Mouse (Mus musculus) layer of hippocampus, adult 11-12 months (tissue): ENCODE measurements around the gene Zcchc10.
"Not testable (repeated sequence)": the region's sequence is repeated elsewhere in the genome, so short reads cannot be mapped to it uniquely, and the experiment has no call there.

ENCODE experiments used
- DNase-seq: peaks from one replicate; pipeline ENCODE4 v3.0.0; 2022; ENCODE audit warnings: low spot score

Zcchc10 gene

DNA sequence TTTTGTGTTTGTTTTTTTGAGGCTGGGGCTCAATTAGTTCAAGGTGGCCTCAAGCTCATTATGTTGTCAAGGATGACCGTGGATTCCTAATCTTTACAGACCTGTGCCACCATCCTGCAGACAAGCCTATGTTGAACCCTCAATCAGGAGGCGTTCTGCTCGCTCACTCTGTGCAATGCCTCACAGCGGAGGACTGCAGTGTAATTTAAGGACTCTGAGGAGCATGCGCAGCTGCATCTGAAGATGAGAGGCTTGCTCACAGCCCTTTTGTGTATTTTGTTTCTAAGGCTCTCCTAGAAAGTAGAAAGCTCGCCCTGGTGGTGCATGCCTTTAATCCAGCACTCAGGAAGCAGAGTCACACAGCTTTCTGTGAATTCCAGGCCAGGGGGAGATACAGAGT lies 7.5 kb upstream of the Zcchc10 start:
- no peak for DNase-seq

DNA sequence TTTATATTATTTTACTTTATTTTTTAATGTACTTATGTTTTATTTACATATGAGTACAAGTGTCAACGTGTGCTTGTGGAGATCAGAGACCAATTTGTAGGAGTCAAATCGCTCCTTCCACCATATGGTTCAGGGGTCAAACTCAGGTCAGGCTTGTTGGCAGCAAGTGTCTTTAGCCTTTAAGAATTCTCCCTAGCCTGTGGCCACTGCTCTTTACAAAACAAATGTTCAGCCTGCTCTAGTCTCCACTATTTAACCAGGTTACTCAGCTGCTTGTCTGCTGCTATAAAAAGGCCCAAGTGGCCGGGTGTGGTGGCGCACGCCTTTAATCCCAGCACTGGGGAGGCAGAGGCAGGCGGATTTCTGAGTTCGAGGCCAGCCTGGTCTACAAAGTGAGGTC lies 6.4 kb upstream of the Zcchc10 start:
- no peak for DNase-seq

DNA sequence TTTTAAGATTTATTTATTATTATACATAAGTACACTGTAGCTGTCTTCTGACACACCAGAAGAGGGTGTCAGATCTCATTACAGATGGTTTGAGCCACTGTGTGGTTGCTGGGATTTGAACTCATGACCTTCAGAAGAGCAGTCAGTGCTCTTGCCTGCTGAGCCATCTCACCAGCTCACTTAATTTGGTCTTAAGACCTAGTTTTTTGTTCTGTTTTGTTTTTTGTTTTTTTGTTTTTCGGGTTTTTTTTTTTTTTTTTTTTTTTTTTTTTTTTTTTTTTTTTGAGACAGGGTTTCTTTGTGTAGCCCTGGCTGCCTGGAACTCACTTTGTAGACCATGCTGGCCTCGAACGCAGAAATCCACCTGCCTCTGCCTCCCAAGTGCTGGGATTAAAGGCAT lies 5.9 kb upstream of the Zcchc10 start:
- DNase-seq, result not testable (repeated sequence)

DNA sequence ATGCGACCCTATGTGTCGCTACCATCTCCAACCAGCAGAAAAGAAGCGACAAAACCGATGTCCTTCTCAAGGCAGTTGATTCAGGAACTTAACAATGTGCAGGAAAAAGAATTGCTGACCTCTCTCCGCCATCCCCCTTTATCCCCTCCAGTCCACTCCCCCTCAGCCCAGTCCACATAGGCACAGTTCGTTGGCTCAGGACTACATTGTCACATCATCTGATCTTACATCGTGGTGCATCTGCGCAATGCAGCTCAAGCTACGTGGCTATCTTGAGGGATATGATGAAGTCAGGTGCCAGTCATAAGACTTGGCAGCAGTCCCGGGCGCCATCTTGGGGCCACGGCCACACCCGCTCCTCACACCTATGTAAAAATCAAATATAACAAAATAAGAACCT lies 4.6 kb upstream of the Zcchc10 start:
- DNase-seq, result not testable (repeated sequence)

DNA sequence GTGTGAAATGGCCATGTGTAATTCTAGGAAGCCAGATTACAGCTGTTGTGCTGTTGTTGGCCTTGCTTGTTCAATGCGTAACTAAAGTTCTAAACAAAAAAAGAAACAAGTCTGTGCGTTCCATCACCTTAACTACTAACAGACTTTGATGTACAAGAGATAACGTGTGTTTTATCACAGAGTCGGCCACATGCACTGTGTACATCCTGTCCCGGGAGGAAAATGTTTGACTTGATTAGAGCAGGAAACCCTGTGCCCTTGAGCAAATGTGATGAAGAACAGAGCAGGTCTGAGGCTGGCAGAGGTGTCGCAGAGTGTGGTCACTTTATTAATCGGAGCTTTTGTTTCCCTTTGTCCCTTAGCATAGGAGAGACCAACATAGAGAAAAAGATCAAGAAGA lies 5.8 kb downstream of the Zcchc10 start:
- no peak for DNase-seq

DNA sequence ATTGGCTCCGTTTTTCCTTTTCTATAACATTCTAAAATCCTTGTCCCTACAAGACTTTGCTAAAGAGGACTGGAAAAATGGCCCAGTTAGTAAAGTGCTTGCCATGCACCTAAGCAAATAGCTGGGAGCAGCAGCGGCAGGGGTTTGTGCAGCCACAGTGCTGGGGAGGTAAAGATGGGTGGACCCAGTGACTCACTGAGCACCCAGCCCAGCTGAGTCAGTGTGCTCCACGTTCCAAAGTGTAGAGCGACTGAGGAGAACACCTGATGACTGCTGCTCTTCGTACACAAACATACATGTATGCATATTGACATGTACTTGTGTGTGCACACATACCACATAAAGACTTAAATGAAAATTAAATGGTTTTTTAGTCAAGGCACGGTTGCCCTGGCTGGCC lies 6.6 kb downstream of the Zcchc10 start:
- DNase-seq, result no peak

DNA sequence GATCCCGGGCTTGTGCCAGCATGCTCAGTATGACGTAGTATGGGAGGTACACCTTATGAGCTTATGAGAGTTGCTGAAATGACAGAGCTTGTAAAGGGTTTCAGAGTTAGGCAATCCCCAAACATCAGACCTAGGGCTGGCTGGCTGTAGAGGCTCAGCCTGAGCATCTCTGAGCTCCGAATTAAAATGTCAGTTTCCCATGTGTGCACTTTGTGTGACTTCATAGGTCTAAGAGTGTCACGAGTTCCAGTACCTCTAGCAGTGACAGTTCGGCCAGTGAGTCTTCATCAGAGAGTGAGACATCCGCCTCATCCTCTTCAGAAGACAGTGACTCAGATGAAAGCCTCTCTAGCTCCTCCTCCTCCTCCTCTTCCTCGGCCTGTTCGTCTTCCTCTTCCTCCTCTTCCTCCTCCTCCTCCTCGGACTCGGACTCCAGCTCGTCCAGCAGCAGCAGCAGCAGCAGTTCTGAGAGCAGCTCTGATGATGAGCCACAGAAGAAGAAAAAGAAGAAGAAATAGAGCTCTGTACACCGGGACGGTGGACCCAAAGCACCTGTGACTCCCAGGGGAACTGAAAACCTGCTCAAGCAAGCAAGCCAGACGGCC lies 7.7 kb downstream of the Zcchc10 start:
- DNase-seq, result no peak

DNA sequence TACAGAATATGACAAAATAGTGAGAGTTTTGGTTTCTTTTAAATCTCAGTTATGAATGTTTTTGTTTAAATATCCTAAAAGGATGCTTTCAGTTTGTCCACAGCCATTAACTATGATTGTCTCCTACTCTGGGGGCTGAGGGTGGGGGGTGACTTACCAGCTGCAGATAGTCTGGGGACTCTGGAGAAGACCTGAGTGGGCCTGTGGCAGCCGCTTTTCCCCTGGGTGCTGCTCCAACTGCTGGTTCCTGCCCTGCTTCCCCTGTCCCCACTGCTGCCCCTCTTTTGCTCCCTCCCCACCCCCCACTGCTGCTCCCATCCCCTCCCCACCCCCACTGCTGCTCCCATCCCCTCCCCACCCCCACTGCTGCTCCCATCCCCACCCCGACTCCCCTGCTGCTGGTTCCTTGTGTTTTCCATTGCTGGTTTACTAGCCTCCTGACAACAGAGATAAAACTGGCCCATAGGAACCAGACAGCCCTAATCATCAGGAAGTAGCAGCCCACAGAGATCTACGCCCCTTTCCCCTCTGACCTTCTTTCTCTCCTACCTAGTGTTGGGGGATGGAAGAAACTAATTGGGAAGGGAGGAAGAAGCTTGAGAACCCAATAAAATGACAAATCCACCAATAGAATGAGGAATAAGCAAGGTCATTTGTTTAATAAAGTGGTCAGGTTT lies 11.2 kb downstream of the Zcchc10 start:
- no peak for DNase-seq

DNA sequence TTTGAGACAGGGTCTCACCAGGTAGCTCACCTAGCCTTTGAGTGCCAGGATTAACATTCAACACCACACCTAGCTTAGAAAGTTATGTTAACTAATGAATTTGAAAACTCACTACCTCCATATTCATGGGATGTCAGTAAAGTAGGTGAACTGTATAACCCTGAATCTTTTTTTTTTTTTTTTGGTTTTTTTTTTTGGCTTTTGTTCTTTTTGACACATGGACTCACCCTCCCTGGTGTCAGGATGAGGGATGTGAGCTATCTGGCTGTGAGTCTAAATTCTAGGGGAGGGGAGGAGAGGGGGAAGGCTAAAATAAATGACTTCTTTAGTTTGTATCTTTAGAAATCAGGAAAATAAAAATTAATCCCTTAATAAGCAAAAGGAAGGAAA lies 11.7 kb downstream of the Zcchc10 start:
- no peak for DNase-seq

DNA sequence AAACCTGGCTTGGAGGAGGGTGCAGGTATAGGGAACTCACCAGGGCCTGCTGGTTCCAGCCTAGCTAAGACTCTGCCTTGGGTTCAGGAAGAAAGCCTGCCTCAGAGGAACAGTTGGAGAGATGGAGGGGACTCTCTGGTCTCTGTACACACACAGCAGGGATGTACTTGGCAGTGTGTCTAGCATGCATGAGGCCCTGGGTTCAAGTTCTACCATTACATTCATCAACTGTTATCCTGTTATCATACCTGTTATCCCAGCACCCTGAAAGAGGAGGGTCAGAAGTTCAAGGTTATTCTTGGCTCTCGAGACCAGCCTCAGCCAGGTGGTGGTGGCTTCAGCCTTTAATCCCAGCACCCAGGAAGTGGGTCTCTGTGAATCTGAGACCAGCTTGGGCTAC lies 12.4 kb downstream of the Zcchc10 start:
- no peak for DNase-seq

DNA sequence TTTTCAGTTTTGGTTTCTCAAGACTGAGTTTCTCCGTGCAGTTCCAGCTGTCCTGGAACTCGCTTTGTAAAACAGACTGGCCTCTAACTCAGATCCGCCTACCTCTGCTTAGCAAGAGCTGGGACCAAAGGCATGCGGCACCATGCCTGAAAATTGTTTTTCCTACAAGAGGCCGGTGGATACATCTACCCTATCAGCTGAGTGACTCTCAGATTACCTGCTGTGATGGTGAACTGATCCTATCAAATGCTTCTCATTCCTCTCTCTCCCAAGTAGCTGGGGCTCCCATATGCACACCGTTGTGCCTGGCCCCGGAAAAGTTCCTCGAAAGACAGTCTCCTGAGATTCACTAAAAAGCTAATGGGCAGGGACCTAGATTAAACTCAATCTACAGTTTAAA lies 13.2 kb downstream of the Zcchc10 start:
- no peak for DNase-seq

DNA sequence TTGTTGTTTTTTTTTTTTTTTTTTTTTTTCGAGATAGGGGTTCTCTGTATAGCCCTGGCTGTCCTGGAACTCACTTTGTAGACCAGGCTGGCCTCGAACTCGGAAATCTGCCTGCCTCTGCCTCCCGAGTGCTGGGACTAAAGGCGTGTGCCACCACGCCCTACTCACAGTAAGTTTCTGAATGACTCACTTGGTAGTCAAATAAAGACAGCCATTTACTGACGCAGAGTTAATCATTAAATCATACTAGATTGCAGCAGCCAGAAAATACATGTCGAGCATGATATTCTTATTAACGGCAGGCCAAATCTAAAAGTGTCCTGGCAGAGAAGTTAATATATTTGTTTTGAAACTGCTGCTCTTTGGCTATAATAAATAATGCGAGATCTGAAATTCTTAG lies 16.5 kb downstream of the Zcchc10 start:
- not testable (repeated sequence) for DNase-seq

DNA sequence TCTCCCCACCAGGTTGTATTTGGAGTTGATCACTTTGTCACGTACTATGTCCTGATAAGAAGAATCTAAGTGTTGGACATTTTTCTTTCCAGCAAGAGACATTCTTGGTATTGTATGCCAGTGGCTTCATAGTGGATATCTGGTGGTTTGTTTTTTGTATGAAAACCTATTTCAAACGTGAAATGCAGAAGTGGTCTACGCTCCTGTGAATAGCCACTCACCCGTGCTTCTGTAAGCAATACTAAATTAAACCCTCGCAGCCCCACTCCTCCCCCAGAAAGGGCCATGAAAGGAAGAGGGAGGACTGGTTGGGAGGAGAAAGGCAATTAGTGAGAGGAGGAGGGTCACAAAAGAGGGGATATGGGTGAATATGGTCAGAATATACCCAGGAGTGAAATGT lies 18.2 kb downstream of the Zcchc10 start:
- DNase-seq, result no peak

DNA sequence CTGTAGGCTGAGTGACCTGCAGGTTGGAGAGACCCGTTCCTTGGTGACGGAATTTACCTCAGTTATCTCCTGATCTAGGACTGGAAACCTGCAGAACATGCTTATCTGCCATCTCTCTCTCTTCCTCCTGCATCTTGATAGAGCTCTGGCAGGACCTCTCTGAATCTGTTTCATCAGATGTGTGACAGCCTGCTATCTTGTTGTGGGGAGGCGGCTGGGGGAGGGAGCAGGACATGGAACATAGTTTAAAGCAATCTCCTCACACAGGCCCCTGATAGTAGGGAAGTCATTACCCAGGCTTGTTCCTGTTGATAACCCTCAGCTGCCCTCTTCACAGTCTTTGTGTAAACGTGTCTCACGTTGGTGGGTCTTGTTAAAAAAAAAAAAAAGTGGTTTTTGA lies 20.8 kb downstream of the Zcchc10 start:
- DNase-seq, result peak; percentile 48

DNA sequence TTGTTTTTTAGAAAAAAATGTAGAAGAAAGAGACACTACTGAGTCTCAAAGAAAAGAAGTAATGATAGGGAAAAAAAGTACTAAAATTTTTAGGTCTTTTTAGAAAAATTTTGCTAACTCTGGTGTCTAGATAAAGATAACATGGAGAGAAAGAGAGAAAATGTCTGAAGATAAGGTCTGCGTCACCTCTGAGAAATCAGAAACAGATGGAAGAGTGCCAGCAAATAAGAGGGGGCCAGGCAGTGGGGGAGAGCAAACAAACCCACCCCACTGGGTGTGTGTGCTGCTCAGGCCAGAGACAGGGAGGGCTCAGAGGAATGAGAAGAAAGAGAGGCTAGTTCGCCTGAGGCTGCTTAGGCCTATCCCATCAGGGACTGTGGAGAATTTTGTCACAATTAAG lies 21.3 kb downstream of the Zcchc10 start:
- DNase-seq, result no peak

DNA sequence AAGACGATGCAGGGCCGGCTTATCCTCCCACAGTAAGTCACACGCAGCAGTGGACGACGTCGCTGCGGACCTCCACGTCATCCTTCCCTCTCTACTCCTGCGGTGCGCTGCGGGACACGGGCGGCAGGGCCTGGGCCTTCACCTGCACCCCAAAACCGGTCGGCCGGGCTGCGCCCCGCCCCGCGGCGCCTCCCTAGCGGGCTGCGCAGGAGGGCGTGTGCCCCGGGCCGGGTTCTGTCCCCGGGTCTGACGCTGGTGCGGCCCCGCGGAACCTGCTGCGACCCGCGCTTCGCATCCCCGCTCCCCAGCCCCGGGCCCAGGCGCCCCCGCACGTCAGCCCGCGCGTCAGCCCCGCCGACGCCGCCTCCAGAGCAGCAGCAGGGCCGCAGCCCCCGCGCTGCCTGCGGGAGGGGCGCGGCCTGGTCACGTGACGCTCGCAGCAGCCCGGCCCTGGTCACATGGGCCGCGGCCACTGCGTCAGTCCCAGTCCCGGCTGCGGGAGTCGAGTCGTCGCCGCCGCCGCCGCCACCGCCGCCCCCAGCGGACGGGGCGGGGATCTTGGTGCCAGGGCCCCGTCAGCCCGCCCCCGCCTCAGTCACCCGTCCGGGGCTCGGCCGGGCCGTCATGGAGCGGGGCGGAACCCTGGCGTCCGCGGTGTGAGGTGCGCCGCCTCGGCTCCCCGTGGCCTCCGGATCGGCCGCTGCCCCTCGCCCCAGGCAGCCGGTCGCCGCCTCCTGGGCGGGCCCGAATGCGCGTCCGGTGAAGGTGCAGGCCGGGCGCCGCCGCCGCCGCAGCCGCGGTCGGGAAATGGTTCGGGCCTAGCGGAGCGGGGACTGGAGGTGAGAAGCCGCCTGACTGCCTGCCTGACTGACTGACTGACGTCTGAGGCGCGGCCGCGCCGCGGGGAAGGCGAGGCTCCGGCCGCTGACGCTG lies 26.1 kb downstream of the Zcchc10 start, which contains the start of gene Aff4:
Gene Aff4, plus strand, starts transcription at position 543 of the 933 bp plus-strand sequence.
- DNase-seq, result peak; percentile 89

DNA sequence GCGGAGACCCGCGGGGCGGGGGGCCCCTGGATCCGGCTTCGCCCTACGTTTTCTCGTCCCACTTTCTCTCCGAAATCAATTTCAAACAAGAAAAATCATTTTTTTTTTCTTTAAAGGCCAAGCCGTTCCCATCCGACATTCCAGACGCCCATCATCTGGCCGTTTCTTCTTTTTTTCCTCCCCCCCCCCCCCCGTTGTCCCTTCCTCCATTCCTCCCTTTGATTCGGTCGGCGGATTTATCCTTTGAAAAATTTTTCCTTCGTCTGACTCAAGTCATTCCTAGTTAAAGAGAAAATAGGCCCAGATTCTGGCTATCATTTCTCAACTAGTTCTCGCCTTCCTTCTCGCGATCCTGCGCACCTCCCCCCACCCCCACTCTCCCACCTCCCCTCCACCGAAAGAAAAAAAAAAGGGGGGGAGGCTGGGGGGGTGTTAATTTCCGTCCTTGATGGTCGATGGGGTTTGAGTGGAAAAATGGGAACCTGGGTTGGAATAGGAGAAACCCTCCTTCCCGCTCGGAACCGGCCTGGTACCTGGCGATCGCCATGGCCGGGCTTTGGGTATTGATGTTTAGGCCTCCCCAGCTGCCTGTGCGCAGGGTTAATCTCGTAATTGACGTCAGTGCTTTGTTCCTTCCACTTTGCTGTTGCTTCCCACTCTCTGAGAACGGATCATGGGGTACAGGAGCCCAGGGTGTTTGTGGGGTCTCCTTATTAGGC lies 26.9 kb downstream of the Zcchc10 start:
- DNase-seq, result peak; percentile 59

DNA sequence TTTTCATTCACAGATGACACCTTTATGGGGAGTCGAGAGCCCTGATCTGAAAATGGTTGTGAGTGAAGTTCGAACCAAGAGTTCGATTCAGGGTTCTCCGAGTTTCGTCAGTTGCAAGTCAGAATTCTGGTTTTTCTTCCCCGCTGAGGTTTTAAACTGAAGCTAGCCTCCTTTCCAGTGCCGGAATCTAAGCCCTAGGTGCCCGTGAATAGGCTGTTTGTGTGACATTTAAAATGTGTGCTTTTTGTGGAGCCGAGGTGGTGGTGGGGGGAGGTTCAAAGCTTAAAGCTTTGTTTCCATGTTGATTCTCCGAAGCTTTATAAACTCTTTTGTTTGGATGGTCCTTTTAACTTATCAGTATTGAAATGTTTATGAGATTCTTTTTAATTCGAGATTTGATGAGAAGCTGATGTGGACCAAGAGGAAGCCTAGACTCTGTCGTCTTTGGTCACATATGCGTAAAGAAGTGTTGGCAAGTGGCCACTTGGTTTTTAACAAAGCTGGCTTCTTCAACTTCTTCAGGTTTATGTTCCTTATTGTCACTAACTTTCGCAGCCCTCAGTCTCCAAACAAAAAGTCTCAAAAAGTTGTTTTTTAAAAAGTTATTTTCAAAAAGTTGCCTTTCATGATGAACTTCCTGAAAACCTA lies 27.6 kb downstream of the Zcchc10 start:
- DNase-seq, result no peak

DNA sequence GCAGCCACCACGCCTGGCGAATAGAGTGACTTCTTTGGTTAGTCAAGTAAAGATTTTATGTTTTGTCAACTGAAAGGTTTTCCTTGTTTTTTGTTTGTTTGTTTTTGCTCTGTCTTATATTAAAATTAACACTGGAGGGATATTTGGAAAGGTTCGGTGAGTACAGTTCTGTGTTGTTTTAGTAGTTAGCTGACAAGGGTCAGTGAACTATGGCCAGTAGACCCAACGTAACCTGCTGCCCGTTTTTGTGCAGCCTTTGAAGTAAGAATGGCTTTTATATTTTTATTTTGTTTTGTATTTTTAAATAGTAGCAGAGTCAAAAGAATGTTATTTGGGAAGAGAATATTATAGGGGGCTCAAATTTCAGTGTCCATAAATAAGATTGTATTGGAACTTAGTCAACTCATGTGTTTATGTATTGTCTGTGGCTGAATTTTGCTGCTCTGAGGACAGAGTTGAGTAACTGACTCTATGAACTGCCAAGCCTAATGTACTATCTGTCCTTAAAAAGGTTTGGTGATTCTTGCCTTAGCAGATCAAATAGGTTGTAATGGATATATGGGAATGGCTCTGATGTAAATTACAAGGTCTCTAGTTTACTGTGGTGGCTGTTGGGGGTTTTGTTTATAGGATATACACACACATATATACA lies 34.2 kb downstream of the Zcchc10 start:
- no peak for DNase-seq

DNA sequence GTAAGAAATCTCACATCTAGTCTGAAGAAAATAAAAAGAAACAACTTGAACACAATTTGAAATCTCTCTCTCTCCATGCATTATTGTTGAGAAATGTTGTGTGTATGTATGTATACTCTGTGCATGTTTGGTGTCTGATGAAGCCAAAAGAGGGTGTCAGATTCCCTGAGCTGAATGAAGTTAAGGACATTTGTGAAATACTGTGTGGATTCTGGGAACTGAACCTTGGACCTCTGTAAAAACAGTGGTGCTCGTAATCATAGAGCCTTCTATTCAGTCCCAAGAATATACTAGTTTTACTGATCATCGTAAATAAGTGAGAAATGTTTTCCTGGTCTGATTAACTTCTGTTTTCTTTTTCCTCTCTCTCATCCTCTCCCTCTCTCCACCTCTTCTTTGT lies 42.6 kb downstream of the Zcchc10 start:
- DNase-seq, result no peak

DNA sequence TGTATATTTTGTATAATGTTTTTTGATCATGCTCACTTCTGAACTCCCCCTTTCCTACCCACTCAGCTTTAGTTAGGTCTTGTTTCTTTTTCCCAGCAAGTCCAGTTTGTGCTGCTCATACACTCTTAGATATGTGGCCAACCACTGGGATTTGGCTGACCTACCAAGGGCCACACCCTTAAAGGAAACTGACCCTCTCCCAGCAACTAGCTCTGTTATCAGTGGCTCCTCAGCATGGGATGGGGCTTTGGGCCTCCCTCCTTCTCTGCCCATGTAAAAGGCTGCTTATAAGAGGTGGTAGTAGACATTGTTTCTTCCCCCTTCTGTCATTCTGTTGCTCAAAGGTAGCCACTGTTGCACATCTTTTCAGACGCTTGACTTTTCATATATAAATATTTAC lies 54.4 kb downstream of the Zcchc10 start:
- no peak for DNase-seq
